17 mouse cellular contexts compared by ENCODE assay signal in genomic region chr3:107412509-107412908, GRCm38 (mm10). TPM values are rescaled to one million over a fixed set of nuclear protein-coding genes. Genes with fewer than 3 reads are reported as not detected.
DNase-seq lines count a peak whose midpoint lies in the region; ATAC-seq lines count a peak whose summit lies in the region.
"Had no signal": no experiment of that assay in that cellular context is flagged by ENCODE, and none has a peak within 500 bp of the region (broad histone marks: within the 10 kb centered on the region; RNA-seq: fewer than 3 reads in every experiment).

No protein-coding gene starts in this region.

- H3K36me3 ChIP-seq in embryonic facial prominence, embryonic 14.5 days (ENCODE audit: control insufficient read depth, insufficient read depth, low read length) = no peaks in the 10 kb centered on the region
- H3K36me3 ChIP-seq in embryonic facial prominence, embryonic 10.5 days (replicated peaks) = no peaks in the 10 kb centered on the region
- no peaks in the 10 kb centered on the region for H3K36me3 ChIP-seq in limb, embryonic 13.5 days
- no peaks in the 10 kb centered on the region for H3K36me3 ChIP-seq in limb, embryonic 10.5 days
- H3K36me3 ChIP-seq in hindbrain, embryonic 14.5 days (replicated peaks; ENCODE audit: control insufficient read depth, insufficient read depth) = no peaks in the 10 kb centered on the region
- no peaks in the 10 kb centered on the region for H3K36me3 ChIP-seq in neural tube, embryonic 15.5 days
- no peaks in the 10 kb centered on the region for H3K36me3 ChIP-seq in liver, embryonic 11.5 days (ENCODE audit: control insufficient read depth, insufficient read depth, low read length)
- H3K36me3 ChIP-seq: heart, embryonic 13.5 days; limb, embryonic 15.5 days had no signal

- no peak overlapping the region for H3K9ac ChIP-seq in embryonic facial prominence, embryonic 14.5 days (ENCODE audit: low read depth, low read length)
- no peak overlapping the region for H3K9ac ChIP-seq in limb, embryonic 13.5 days
- H3K9ac ChIP-seq in hindbrain, embryonic 14.5 days = peak overlapping the region; percentile 7; the same call in 1 of the 2 replicates
- no peak overlapping the region for H3K9ac ChIP-seq in neural tube, embryonic 15.5 days (replicated peaks)
- no peak overlapping the region for H3K9ac ChIP-seq in liver, embryonic 11.5 days (ENCODE audit: low read depth, low read length)
- H3K9ac ChIP-seq: heart, embryonic 13.5 days; limb, embryonic 15.5 days; lung, embryonic 14.5 days had no signal

- peak; percentile 45 for DNase-seq in embryonic facial prominence, embryonic 14.5 days (ENCODE audit: low spot score)
- DNase-seq in embryonic facial prominence, embryonic 10.5 days (ENCODE audit: low spot score) = no peak
- no peak for DNase-seq in limb, embryonic 10.5 days (ENCODE audit: low spot score)
- DNase-seq in hindbrain, embryonic 14.5 days (ENCODE audit: low spot score) = no peak
- DNase-seq in frontal cortex, adult 2 months (ENCODE audit: extremely low spot score in 1 of 2, low spot score in 1 of 2) = no peak
- no peak for DNase-seq in liver, embryonic 11.5 days (ENCODE audit: low spot score)
- DNase-seq: adrenal gland, postnatal 14 days; heart, postnatal 4 days; kidney, adult 11 months; lung, embryonic 14.5 days; thymus, postnatal 4 days had no signal

- no peak overlapping the region for H3K4me2 ChIP-seq in embryonic facial prominence, embryonic 14.5 days (ENCODE audit: low read depth, low read length)
- H3K4me2 ChIP-seq in limb, embryonic 13.5 days (replicated peaks) = no peak overlapping the region
- no peak overlapping the region for H3K4me2 ChIP-seq in hindbrain, embryonic 14.5 days (replicated peaks)
- no peak overlapping the region for H3K4me2 ChIP-seq in neural tube, embryonic 15.5 days
- H3K4me2 ChIP-seq in liver, embryonic 11.5 days = no peak overlapping the region
- H3K4me2 ChIP-seq: heart, embryonic 13.5 days; limb, embryonic 15.5 days; lung, embryonic 14.5 days had no signal

- ATAC-seq in embryonic facial prominence, embryonic 14.5 days (ENCODE audit: low read depth) = peak; percentile 79
- ATAC-seq in limb, embryonic 13.5 days (ENCODE audit: low FRiP score, low read depth) = peak; percentile 40; the same call in 1 of the 2 replicates
- peak; percentile 64 for ATAC-seq in hindbrain, embryonic 14.5 days (ENCODE audit: low FRiP score)
- ATAC-seq in neural tube, embryonic 15.5 days (ENCODE audit: low FRiP score) = 0 out of 2 replicates have a peak, but pooled peaks have one; percentile 28
- ATAC-seq in liver, embryonic 11.5 days (replicated peaks; ENCODE audit: low FRiP score) = no peak

- WGBS in embryonic facial prominence, embryonic 14.5 days = 73% methylated on average over 8 of the region's 8 CpGs
- WGBS in embryonic facial prominence, embryonic 10.5 days = 85% methylated on average over 8 of the region's 8 CpGs
- WGBS in limb, embryonic 13.5 days = 85% methylated on average over 8 of the region's 8 CpGs
- 91% methylated on average over 8 of the region's 8 CpGs for WGBS in limb, embryonic 10.5 days
- 55% methylated on average over 8 of the region's 8 CpGs for WGBS in hindbrain, embryonic 14.5 days
- 55% methylated on average over 8 of the region's 8 CpGs for WGBS in neural tube, embryonic 15.5 days
- WGBS in liver, embryonic 11.5 days = 81% methylated on average over 8 of the region's 8 CpGs

- H3K4me1 ChIP-seq in embryonic facial prominence, embryonic 14.5 days (ENCODE audit: control insufficient read depth, insufficient read depth, low read length) = no peaks in the 10 kb centered on the region; the same call in 1 of the 2 replicates
- no peaks in the 10 kb centered on the region; the same call in 1 of the 2 replicates for H3K4me1 ChIP-seq in embryonic facial prominence, embryonic 10.5 days
- no peaks in the 10 kb centered on the region for H3K4me1 ChIP-seq in limb, embryonic 13.5 days
- H3K4me1 ChIP-seq in limb, embryonic 10.5 days = 0 out of 2 replicates have a peak, but pooled peaks cover 2% of the 10 kb centered on the region
- H3K4me1 ChIP-seq in hindbrain, embryonic 14.5 days (replicated peaks; ENCODE audit: control insufficient read depth, insufficient read depth, low read length) = peaks cover 26% of the 10 kb centered on the region
- peaks cover 22% of the 10 kb centered on the region for H3K4me1 ChIP-seq in neural tube, embryonic 15.5 days
- H3K4me1 ChIP-seq in liver, embryonic 11.5 days (replicated peaks; ENCODE audit: control insufficient read depth, insufficient read depth, low read length) = no peaks in the 10 kb centered on the region
- H3K4me1 ChIP-seq: limb, embryonic 15.5 days had no signal

- no peaks in the 10 kb centered on the region for H3K27me3 ChIP-seq in embryonic facial prominence, embryonic 14.5 days (replicated peaks; ENCODE audit: control insufficient read depth, insufficient read depth, low read length)
- H3K27me3 ChIP-seq in embryonic facial prominence, embryonic 10.5 days (replicated peaks; ENCODE audit: low read depth, poor library complexity, severe bottlenecking) = peaks cover 4% of the 10 kb centered on the region; the same call in 1 of the 2 replicates
- peaks cover 10% of the 10 kb centered on the region; the same call in 1 of the 2 replicates for H3K27me3 ChIP-seq in limb, embryonic 13.5 days
- H3K27me3 ChIP-seq in limb, embryonic 10.5 days (ENCODE audit: low read depth, poor library complexity, severe bottlenecking) = peaks cover 17% of the 10 kb centered on the region; the same call in 1 of the 2 replicates
- H3K27me3 ChIP-seq in hindbrain, embryonic 14.5 days (ENCODE audit: control insufficient read depth, insufficient read depth, low read length) = no peaks in the 10 kb centered on the region
- no peaks in the 10 kb centered on the region for H3K27me3 ChIP-seq in neural tube, embryonic 15.5 days (replicated peaks)
- no peaks in the 10 kb centered on the region; the same call in 1 of the 2 replicates for H3K27me3 ChIP-seq in liver, embryonic 11.5 days (replicated peaks; ENCODE audit: control insufficient read depth, insufficient read depth, low read length)
- H3K27me3 ChIP-seq: heart, embryonic 13.5 days had no signal

- no peak overlapping the region for H3K27ac ChIP-seq in embryonic facial prominence, embryonic 14.5 days (replicated peaks; ENCODE audit: low read depth, low read length)
- H3K27ac ChIP-seq in embryonic facial prominence, embryonic 10.5 days (replicated peaks) = no peak overlapping the region
- H3K27ac ChIP-seq in limb, embryonic 13.5 days = no peak overlapping the region
- H3K27ac ChIP-seq in limb, embryonic 10.5 days = no peak overlapping the region
- peak overlapping the region; percentile 84 for H3K27ac ChIP-seq in hindbrain, embryonic 14.5 days
- peak overlapping the region; percentile 72 for H3K27ac ChIP-seq in neural tube, embryonic 15.5 days (replicated peaks)
- no peak overlapping the region for H3K27ac ChIP-seq in liver, embryonic 11.5 days (ENCODE audit: low read depth, low read length)
- H3K27ac ChIP-seq: heart, embryonic 13.5 days; left cerebral cortex, adult 2 months; limb, embryonic 15.5 days; macrophage had no signal

- no peaks in the 10 kb centered on the region for H3K9me3 ChIP-seq in embryonic facial prominence, embryonic 14.5 days (ENCODE audit: control insufficient read depth, low read length)
- H3K9me3 ChIP-seq in embryonic facial prominence, embryonic 10.5 days = no peaks in the 10 kb centered on the region
- H3K9me3 ChIP-seq in limb, embryonic 13.5 days = no peaks in the 10 kb centered on the region
- no peaks in the 10 kb centered on the region for H3K9me3 ChIP-seq in limb, embryonic 10.5 days (replicated peaks)
- no peaks in the 10 kb centered on the region for H3K9me3 ChIP-seq in hindbrain, embryonic 14.5 days (ENCODE audit: control insufficient read depth, low read length)
- H3K9me3 ChIP-seq in neural tube, embryonic 15.5 days (replicated peaks) = no peaks in the 10 kb centered on the region
- H3K9me3 ChIP-seq in liver, embryonic 11.5 days (ENCODE audit: control insufficient read depth, low read length) = no peaks in the 10 kb centered on the region
- H3K9me3 ChIP-seq: heart, embryonic 13.5 days; limb, embryonic 15.5 days had no signal

- H3K4me3 ChIP-seq in embryonic facial prominence, embryonic 14.5 days (ENCODE audit: low read depth, low read length) = no peak overlapping the region
- no peak overlapping the region for H3K4me3 ChIP-seq in embryonic facial prominence, embryonic 10.5 days
- H3K4me3 ChIP-seq in limb, embryonic 13.5 days = no peak overlapping the region
- H3K4me3 ChIP-seq in limb, embryonic 10.5 days = no peak overlapping the region
- H3K4me3 ChIP-seq in hindbrain, embryonic 14.5 days (replicated peaks; ENCODE audit: low read length) = no peak overlapping the region
- no peak overlapping the region for H3K4me3 ChIP-seq in neural tube, embryonic 15.5 days (replicated peaks)
- H3K4me3 ChIP-seq in liver, embryonic 11.5 days (ENCODE audit: low read depth, low read length) = no peak overlapping the region
- H3K4me3 ChIP-seq: heart, embryonic 13.5 days; left cerebral cortex, adult 2 months; limb, embryonic 15.5 days had no signal

RNA-seq across cellular contexts. Expression of gene Kcnc4, which starts 46.8 kb away (rescaled TPM):
- polyA plus RNA-seq in embryonic facial prominence, embryonic 14.5 days (2014; fragmentation: Nextera tagmentation; extraction: Ambion mirVana) = 0.94 and 1.3 TPM in 2 replicates
- 0.32 and 0.33 TPM in 2 replicates for polyA plus RNA-seq in embryonic facial prominence, embryonic 10.5 days (2016; fragmentation: Nextera tagmentation; extraction: Ambion mirVana)
- polyA plus RNA-seq in limb, embryonic 13.5 days (2015; fragmentation: Nextera tagmentation; extraction: Ambion mirVana) = 0.18 and 0.36 TPM in 2 replicates
- not detected in 2 replicates for polyA plus RNA-seq in limb, embryonic 10.5 days (2016; fragmentation: Nextera tagmentation; extraction: Ambion mirVana)
- 7.9 and 11.8 TPM in 2 replicates for polyA plus RNA-seq in hindbrain, embryonic 14.5 days (2014; fragmentation: Nextera tagmentation; extraction: Ambion mirVana)
- 9.1 TPM in 2 replicates for polyA plus RNA-seq in neural tube, embryonic 15.5 days (2015; fragmentation: Nextera tagmentation; extraction: Ambion mirVana)
- 45.5 and 50.1 TPM in 2 replicates for polyA plus RNA-seq in frontal cortex, adult 2 months (2012; rRNA removed)
- polyA plus RNA-seq in liver, embryonic 11.5 days (2014; fragmentation: Nextera tagmentation; extraction: Ambion mirVana) = 0.04 and 0.05 TPM in 2 replicates
- polyA plus RNA-seq: macrophage had no signal

Comparison
In these comparisons a context has a peak if more than half of its experiments do, and no peak if none do; other contexts are left out.
1. H3K27ac ChIP-seq: peak in hindbrain, embryonic 14.5 days (single experiment) and neural tube, embryonic 15.5 days (single experiment); none in embryonic facial prominence, embryonic 14.5 days (single experiment), embryonic facial prominence, embryonic 10.5 days (single experiment), limb, embryonic 13.5 days (single experiment), limb, embryonic 10.5 days (single experiment) and liver, embryonic 11.5 days (single experiment).